Mouse (Mus musculus): ENCODE data around the gene Kifc1. TPM values are rescaled to one million over a fixed set of nuclear protein-coding genes. Genes with fewer than 3 reads are reported as not detected.
"Not testable (repeated sequence)": the region's sequence is repeated elsewhere in the genome, so short reads cannot be mapped to it uniquely, and the experiment has no call there.

Kifc1 gene
- total RNA-seq, 2 experiments from 2014 or later, result 9.0 to 41.3 TPM

- not testable (repeated sequence) for ATAC-seq (ENCODE audit: poor library complexity, severe bottlenecking)
Observed at GRCm38 (mm10) chr17:33903911-33904651, 13.6 kb upstream of the Kifc1 start.

- ATAC-seq (ENCODE audit: poor library complexity, severe bottlenecking), result no peak
Observed at GRCm38 (mm10) chr17:33902491-33902890, 12.0 kb upstream of the Kifc1 start.

GRCm38 (mm10) chr17:33902079-33902478 lies 11.6 kb upstream of the Kifc1 start:
- no peak for ATAC-seq (ENCODE audit: poor library complexity, severe bottlenecking)

GRCm38 (mm10) chr17:33901653-33902052 lies 11.2 kb upstream of the Kifc1 start:
- ATAC-seq (ENCODE audit: poor library complexity, severe bottlenecking), result no peak

- no peak for ATAC-seq (ENCODE audit: poor library complexity, severe bottlenecking)
Observed at GRCm38 (mm10) chr17:33900989-33901314, 10.5 kb upstream of the Kifc1 start.

GRCm38 (mm10) chr17:33900281-33900988 lies 10.0 kb upstream of the Kifc1 start:
- no peak for ATAC-seq (ENCODE audit: poor library complexity, severe bottlenecking)

- no peak for ATAC-seq (ENCODE audit: poor library complexity, severe bottlenecking)
Observed at GRCm38 (mm10) chr17:33899642-33900041, 9.2 kb upstream of the Kifc1 start.

GRCm38 (mm10) chr17:33898193-33898592 lies 7.7 kb upstream of the Kifc1 start:
- ATAC-seq (ENCODE audit: poor library complexity, severe bottlenecking), result not testable (repeated sequence)

GRCm38 (mm10) chr17:33897114-33897794 lies 6.8 kb upstream of the Kifc1 start:
- peak; percentile 59; the same call in 1 of the 2 replicates for ATAC-seq (ENCODE audit: poor library complexity, severe bottlenecking)

GRCm38 (mm10) chr17:33893011-33893410 lies 2.5 kb upstream of the Kifc1 start:
- ATAC-seq (ENCODE audit: poor library complexity, severe bottlenecking), result not testable (repeated sequence)

GRCm38 (mm10) chr17:33892429-33892828 lies 2.0 kb upstream of the Kifc1 start:
- ATAC-seq (ENCODE audit: poor library complexity, severe bottlenecking), result no peak

- ATAC-seq (ENCODE audit: poor library complexity, severe bottlenecking), result not testable (repeated sequence)
Observed at GRCm38 (mm10) chr17:33891892-33892291, 1.4 kb upstream of the Kifc1 start.

GRCm38 (mm10) chr17:33891357-33891756 lies 896 bp upstream of the Kifc1 start:
- no peak for ATAC-seq (ENCODE audit: poor library complexity, severe bottlenecking)

- not testable (repeated sequence) for ATAC-seq (ENCODE audit: poor library complexity, severe bottlenecking)
Observed at GRCm38 (mm10) chr17:33889941-33890532, 424 bp downstream of the Kifc1 start.

- ATAC-seq (ENCODE audit: poor library complexity, severe bottlenecking), result not testable (repeated sequence)
Observed at GRCm38 (mm10) chr17:33888230-33888629, 2.2 kb downstream of the Kifc1 start.

GRCm38 (mm10) chr17:33887802-33888201 lies 2.7 kb downstream of the Kifc1 start:
- not testable (repeated sequence) for ATAC-seq (ENCODE audit: poor library complexity, severe bottlenecking)

GRCm38 (mm10) chr17:33884320-33884719 lies 6.1 kb downstream of the Kifc1 start:
- ATAC-seq (ENCODE audit: poor library complexity, severe bottlenecking), result not testable (repeated sequence)

GRCm38 (mm10) chr17:33875797-33876196 lies 14.7 kb downstream of the Kifc1 start:
- not testable (repeated sequence) for ATAC-seq (ENCODE audit: poor library complexity, severe bottlenecking)

- ATAC-seq (ENCODE audit: poor library complexity, severe bottlenecking), result no peak
Observed at GRCm38 (mm10) chr17:33874411-33874810, 16.1 kb downstream of the Kifc1 start.

GRCm38 (mm10) chr17:33873537-33873936 lies 16.9 kb downstream of the Kifc1 start, which contains the start of gene Gm7029:
TSS of gene Gm7029 (plus strand) at chr17:33873837.
- ATAC-seq (ENCODE audit: poor library complexity, severe bottlenecking), result not testable (repeated sequence)

Measured in megakaryocyte, adult 5-6 weeks (primary cell).